Mouse (Mus musculus): ENCODE data around the gene Ptafr. TPM values are rescaled to one million over a fixed set of nuclear protein-coding genes. Genes with fewer than 3 reads are reported as not detected.
"Not testable (repeated sequence)": the region's sequence is repeated elsewhere in the genome, so short reads cannot be mapped to it uniquely, and the experiment has no call there.

Gene Ptafr
- polyA plus RNA-seq, 1 experiment: 0.28 TPM

GRCm38 (mm10) chr4:132535406-132536121 is 28.3 kb upstream of the Ptafr start, which contains the start of gene Dnajc8:
Dnajc8 (plus strand) TSS chr4:132535550.
- H3K36me3 ChIP-seq (ENCODE audit: control insufficient read depth, insufficient read depth, low read length): 0 out of 2 replicates have a peak, but pooled peaks cover 1% of the 10 kb centered on the region
- peak within 1 kb of the TSS; percentile 91 for H3K4me3 ChIP-seq (ENCODE audit: control insufficient read depth, low read depth, low read length)
- peaks cover 8% of the 10 kb centered on the region for H3K4me1 ChIP-seq (ENCODE audit: control insufficient read depth, insufficient read depth, low read length)
- H3K27me3 ChIP-seq (ENCODE audit: control insufficient read depth, insufficient read depth, low read length): no peaks in the 10 kb centered on the region
- TF ChIP-seq CTCF (IDR thresholded peaks at IDR 0.05; ENCODE audit: control insufficient read depth, insufficient read depth, insufficient replicate concordance, low read depth, low read length) (no peak), POLR2A (IDR thresholded peaks at IDR 0.05; ENCODE audit: control insufficient read depth, low read depth, low read length) (peak; percentile 90)
- H3K27ac ChIP-seq (ENCODE audit: control insufficient read depth, insufficient read depth, low read depth, low read length): peak within 1 kb of the TSS; percentile 95

- peaks cover 3% of the 10 kb centered on the region; the same call in 1 of the 2 replicates for H3K36me3 ChIP-seq (ENCODE audit: control insufficient read depth, insufficient read depth, low read length)
- no peak overlapping the region for H3K4me3 ChIP-seq (ENCODE audit: control insufficient read depth, low read depth, low read length)
- no peak for TF ChIP-seq POLR2A (IDR thresholded peaks at IDR 0.05; ENCODE audit: control insufficient read depth, low read depth, low read length)
- TF ChIP-seq CTCF (IDR thresholded peaks at IDR 0.05; ENCODE audit: control insufficient read depth, insufficient read depth, insufficient replicate concordance, low read depth, low read length): no peak
- H3K4me1 ChIP-seq (ENCODE audit: control insufficient read depth, insufficient read depth, low read length): peaks cover 5% of the 10 kb centered on the region; the same call in 1 of the 2 replicates
- no peaks in the 10 kb centered on the region for H3K27me3 ChIP-seq (ENCODE audit: control insufficient read depth, insufficient read depth, low read length)
- H3K27ac ChIP-seq (ENCODE audit: control insufficient read depth, insufficient read depth, low read depth, low read length): no peak overlapping the region
These were observed 24.4 kb upstream of the Ptafr start for GRCm38 (mm10) chr4:132539481-132539880.

GRCm38 (mm10) chr4:132541413-132541812 is 22.5 kb upstream of the Ptafr start:
- H3K27ac ChIP-seq (ENCODE audit: control insufficient read depth, insufficient read depth, low read depth, low read length): no peak overlapping the region
- H3K27me3 ChIP-seq (ENCODE audit: control insufficient read depth, insufficient read depth, low read length): no peaks in the 10 kb centered on the region
- no peak overlapping the region for H3K4me3 ChIP-seq (ENCODE audit: control insufficient read depth, low read depth, low read length)
- peaks cover 3% of the 10 kb centered on the region; the same call in 1 of the 2 replicates for H3K4me1 ChIP-seq (ENCODE audit: control insufficient read depth, insufficient read depth, low read length)
- peaks cover 4% of the 10 kb centered on the region for H3K36me3 ChIP-seq (ENCODE audit: control insufficient read depth, insufficient read depth, low read length)
- TF ChIP-seq CTCF (IDR thresholded peaks at IDR 0.05; ENCODE audit: control insufficient read depth, insufficient read depth, insufficient replicate concordance, low read depth, low read length) (no peak), POLR2A (IDR thresholded peaks at IDR 0.05; ENCODE audit: control insufficient read depth, low read depth, low read length) (no peak)

- TF ChIP-seq POLR2A (IDR thresholded peaks at IDR 0.05; ENCODE audit: control insufficient read depth, low read depth, low read length): no peak
- TF ChIP-seq CTCF (IDR thresholded peaks at IDR 0.05; ENCODE audit: control insufficient read depth, insufficient read depth, insufficient replicate concordance, low read depth, low read length): no peak
- Histone ChIP-seq H3K4me1 (ENCODE audit: control insufficient read depth, insufficient read depth, low read length) (no peaks in the 10 kb centered on the region), H3K27me3 (ENCODE audit: control insufficient read depth, insufficient read depth, low read length) (no peaks in the 10 kb centered on the region), H3K4me3 (ENCODE audit: control insufficient read depth, low read depth, low read length) (no peak overlapping the region), H3K27ac (ENCODE audit: control insufficient read depth, insufficient read depth, low read depth, low read length) (no peak overlapping the region), H3K36me3 (ENCODE audit: control insufficient read depth, insufficient read depth, low read length) (peaks cover 7% of the 10 kb centered on the region)
These were observed 21.1 kb upstream of the Ptafr start for GRCm38 (mm10) chr4:132542724-132543123.

- TF ChIP-seq CTCF (IDR thresholded peaks at IDR 0.05; ENCODE audit: control insufficient read depth, insufficient read depth, insufficient replicate concordance, low read depth, low read length): no peak; the same call in 1 of the 2 replicates
- no peak for TF ChIP-seq POLR2A (IDR thresholded peaks at IDR 0.05; ENCODE audit: control insufficient read depth, low read depth, low read length)
- H3K4me1 ChIP-seq (ENCODE audit: control insufficient read depth, insufficient read depth, low read length): no peaks in the 10 kb centered on the region
- H3K36me3 ChIP-seq (ENCODE audit: control insufficient read depth, insufficient read depth, low read length): peaks cover 7% of the 10 kb centered on the region
- no peak overlapping the region for H3K27ac ChIP-seq (ENCODE audit: control insufficient read depth, insufficient read depth, low read depth, low read length)
- no peak overlapping the region for H3K4me3 ChIP-seq (ENCODE audit: control insufficient read depth, low read depth, low read length)
- no peaks in the 10 kb centered on the region for H3K27me3 ChIP-seq (ENCODE audit: control insufficient read depth, insufficient read depth, low read length)
These were observed 18.0 kb upstream of the Ptafr start for GRCm38 (mm10) chr4:132545851-132546250.

GRCm38 (mm10) chr4:132554221-132554620 is 9.6 kb upstream of the Ptafr start:
- no peak overlapping the region for H3K4me3 ChIP-seq (ENCODE audit: control insufficient read depth, low read depth, low read length)
- TF ChIP-seq POLR2A (IDR thresholded peaks at IDR 0.05; ENCODE audit: control insufficient read depth, low read depth, low read length) (no peak), CTCF (IDR thresholded peaks at IDR 0.05; ENCODE audit: control insufficient read depth, insufficient read depth, insufficient replicate concordance, low read depth, low read length) (no peak)
- no peaks in the 10 kb centered on the region for H3K27me3 ChIP-seq (ENCODE audit: control insufficient read depth, insufficient read depth, low read length)
- no peak overlapping the region for H3K27ac ChIP-seq (ENCODE audit: control insufficient read depth, insufficient read depth, low read depth, low read length)
- H3K36me3 ChIP-seq (ENCODE audit: control insufficient read depth, insufficient read depth, low read length): no peaks in the 10 kb centered on the region; the same call in 1 of the 2 replicates
- H3K4me1 ChIP-seq (ENCODE audit: control insufficient read depth, insufficient read depth, low read length): no peaks in the 10 kb centered on the region

GRCm38 (mm10) chr4:132554653-132555052 is 9.2 kb upstream of the Ptafr start:
- H3K27me3 ChIP-seq (ENCODE audit: control insufficient read depth, insufficient read depth, low read length): no peaks in the 10 kb centered on the region
- TF ChIP-seq POLR2A (IDR thresholded peaks at IDR 0.05; ENCODE audit: control insufficient read depth, low read depth, low read length) (no peak), CTCF (IDR thresholded peaks at IDR 0.05; ENCODE audit: control insufficient read depth, insufficient read depth, insufficient replicate concordance, low read depth, low read length) (no peak)
- H3K4me3 ChIP-seq (ENCODE audit: control insufficient read depth, low read depth, low read length): no peak overlapping the region
- H3K27ac ChIP-seq (ENCODE audit: control insufficient read depth, insufficient read depth, low read depth, low read length): no peak overlapping the region
- no peaks in the 10 kb centered on the region for H3K4me1 ChIP-seq (ENCODE audit: control insufficient read depth, insufficient read depth, low read length)
- no peaks in the 10 kb centered on the region; the same call in 1 of the 2 replicates for H3K36me3 ChIP-seq (ENCODE audit: control insufficient read depth, insufficient read depth, low read length)

GRCm38 (mm10) chr4:132555550-132555949 is 8.3 kb upstream of the Ptafr start:
- H3K27me3 ChIP-seq (ENCODE audit: control insufficient read depth, insufficient read depth, low read length); H3K4me3 ChIP-seq (ENCODE audit: control insufficient read depth, low read depth, low read length); H3K4me1 ChIP-seq (ENCODE audit: control insufficient read depth, insufficient read depth, low read length); H3K36me3 ChIP-seq (ENCODE audit: control insufficient read depth, insufficient read depth, low read length); H3K27ac ChIP-seq (ENCODE audit: control insufficient read depth, insufficient read depth, low read depth, low read length): not testable (repeated sequence)

All from testis, adult 2 months (tissue).